In the genomic region with DNA sequence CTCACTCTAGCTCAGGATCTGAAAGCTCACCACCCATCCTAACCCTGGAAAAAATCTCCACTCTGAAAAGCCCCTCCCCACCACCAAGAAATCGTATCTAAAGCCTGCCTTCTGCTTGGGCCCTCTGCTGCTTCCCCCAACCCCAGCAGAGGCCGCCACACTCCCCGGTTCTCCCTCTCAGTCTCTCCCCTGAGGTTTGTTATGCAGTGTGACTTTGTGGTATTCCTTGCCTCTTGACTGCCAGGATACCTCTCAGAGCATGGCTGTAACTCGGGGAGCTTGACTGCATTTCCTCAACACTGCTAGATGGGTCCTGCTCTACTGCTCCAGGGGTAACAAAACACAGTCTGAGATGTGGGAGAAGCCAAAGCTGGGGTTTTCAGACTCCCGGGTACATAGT, we compare ENCODE assay signal across 26 mouse cellular contexts. TPM values are rescaled to one million over a fixed set of nuclear protein-coding genes. Genes with fewer than 3 reads are reported as not detected.
DNase-seq lines count a peak whose midpoint lies in the region; ATAC-seq and TF ChIP-seq lines count a peak whose summit lies in the region.
"Had no signal": no experiment of that assay in that cellular context is flagged by ENCODE, and none has a peak within 500 bp of the region (broad histone marks: within the 10 kb centered on the region; RNA-seq: fewer than 3 reads in every experiment).

No protein-coding gene starts in this region.

- no peak overlapping the region for H3K9ac ChIP-seq in heart, postnatal 0 days (replicated peaks; ENCODE audit: low read depth, low read length)
- no peak overlapping the region for H3K9ac ChIP-seq in kidney, embryonic 16.5 days (replicated peaks; ENCODE audit: low read length)
- H3K9ac ChIP-seq: forebrain, embryonic 13.5 days; hindbrain, embryonic 13.5 days; liver, embryonic 12.5 days; liver, postnatal 0 days; neural tube, embryonic 15.5 days; stomach, embryonic 15.5 days had no signal

- peak; percentile 63; the same call in 1 of the 2 replicates for ATAC-seq in heart, postnatal 0 days (ENCODE audit: insufficient read depth, low read depth)
- peak; percentile 73; the same call in 1 of the 2 replicates for ATAC-seq in kidney, embryonic 16.5 days (ENCODE audit: low FRiP score, low TSS enrichment)
- ATAC-seq: forebrain, embryonic 13.5 days; intestine, postnatal 0 days; liver, embryonic 12.5 days; liver, postnatal 0 days had no signal

- H3K4me3 ChIP-seq in gastrocnemius, adult 2 months: no peak overlapping the region
- no peak overlapping the region for H3K4me3 ChIP-seq in heart, postnatal 0 days (ENCODE audit: low read depth, low read length)
- no peak overlapping the region for H3K4me3 ChIP-seq in kidney, embryonic 16.5 days (ENCODE audit: low read length)
- H3K4me3 ChIP-seq: forebrain, embryonic 13.5 days; hindbrain, embryonic 13.5 days; liver, embryonic 12.5 days; neural tube, embryonic 15.5 days; stomach, embryonic 15.5 days had no signal

- H3K36me3 ChIP-seq in heart, postnatal 0 days (replicated peaks; ENCODE audit: control insufficient read depth, insufficient read depth, low read length): peaks cover 16% of the 10 kb centered on the region
- peaks cover 33% of the 10 kb centered on the region for H3K36me3 ChIP-seq in kidney, embryonic 16.5 days (ENCODE audit: insufficient read depth, low read length)

- 46% methylated on average over 5 of the region's 5 CpGs for WGBS in heart, postnatal 0 days
- 39% methylated on average over 5 of the region's 5 CpGs for WGBS in kidney, embryonic 16.5 days

- no peaks in the 10 kb centered on the region for H3K27me3 ChIP-seq in heart, postnatal 0 days (ENCODE audit: control insufficient read depth, insufficient read depth, low read length)
- no peaks in the 10 kb centered on the region for H3K27me3 ChIP-seq in kidney, embryonic 16.5 days (ENCODE audit: insufficient read depth, low read length)
- H3K27me3 ChIP-seq: forebrain, embryonic 13.5 days; hindbrain, embryonic 13.5 days; liver, embryonic 12.5 days; neural tube, embryonic 15.5 days; stomach, embryonic 15.5 days had no signal

- H3K4me1 ChIP-seq in heart, postnatal 0 days (ENCODE audit: control insufficient read depth, insufficient read depth): no peaks in the 10 kb centered on the region
- no peaks in the 10 kb centered on the region for H3K4me1 ChIP-seq in kidney, embryonic 16.5 days (ENCODE audit: insufficient read depth, low read length)
- H3K4me1 ChIP-seq: forebrain, embryonic 13.5 days; hindbrain, embryonic 13.5 days; liver, embryonic 12.5 days; neural tube, embryonic 15.5 days; stomach, embryonic 15.5 days had no signal

- peak; percentile 31; the same call in 1 of the 2 replicates for TF ChIP-seq CTCF in gastrocnemius, adult 2 months (IDR thresholded peaks at IDR 0.05)
- TF ChIP-seq CTCF in heart, postnatal 0 days (IDR thresholded peaks at IDR 0.05; ENCODE audit: low read depth): peak; percentile 50

- no peak for DNase-seq in gastrocnemius, adult 2 months
- DNase-seq in gastrocnemius, postnatal 14 days: no peak
- no peak for DNase-seq in heart, postnatal 0 days (ENCODE audit: low spot score)
- DNase-seq in heart, adult 11 months: no peak
- DNase-seq in kidney, adult 9 months: no peak
- DNase-seq in MN1 (ENCODE audit: low spot score): peak; percentile 56
- no peak for DNase-seq in ovary, postnatal 36 days (ENCODE audit: low spot score)
- DNase-seq: adrenal gland, adult 8-10 months; cerebellum, adult 8-10 months; cerebellum, postnatal 25 days; gastrocnemius, postnatal 36 days; heart, postnatal 14 days; layer of hippocampus, postnatal 36 days; left cerebral cortex, postnatal 4 days; liver, postnatal 0 days; lung, postnatal 10 days; midbrain, embryonic 14.5 days; right cerebral cortex, postnatal 25 days had no signal

- no peak for TF ChIP-seq EP300 in heart, postnatal 0 days (IDR thresholded peaks at IDR 0.05; ENCODE audit: low read depth)

- intact Hi-C loops in gastrocnemius, adult 2 months (cut with DNase I): no loop called here
- intact Hi-C loops in gastrocnemius, postnatal 14 days (cut with DNase I; ENCODE audit: low total_unique reads): no loop called here

- H3K27ac ChIP-seq in gastrocnemius, adult 2 months: no peak overlapping the region
- no peak overlapping the region for H3K27ac ChIP-seq in heart, postnatal 0 days (ENCODE audit: low read depth)
- H3K27ac ChIP-seq in kidney, embryonic 16.5 days (ENCODE audit: low read length): no peak overlapping the region
- H3K27ac ChIP-seq: forebrain, embryonic 13.5 days; hindbrain, embryonic 13.5 days; liver, embryonic 12.5 days; macrophage; neural tube, embryonic 15.5 days; stomach, embryonic 15.5 days had no signal

- no peak overlapping the region for H3K4me2 ChIP-seq in heart, postnatal 0 days (ENCODE audit: low read depth, low read length)
- H3K4me2 ChIP-seq in kidney, embryonic 16.5 days (replicated peaks; ENCODE audit: low read depth, low read length): no peak overlapping the region
- H3K4me2 ChIP-seq: forebrain, embryonic 13.5 days; hindbrain, embryonic 13.5 days; liver, embryonic 12.5 days; neural tube, embryonic 15.5 days; stomach, embryonic 15.5 days had no signal

- no peaks in the 10 kb centered on the region for H3K9me3 ChIP-seq in heart, postnatal 0 days (replicated peaks; ENCODE audit: control insufficient read depth, low read length)
- H3K9me3 ChIP-seq in kidney, embryonic 16.5 days (ENCODE audit: low read length): no peaks in the 10 kb centered on the region
- H3K9me3 ChIP-seq: forebrain, embryonic 13.5 days; hindbrain, embryonic 13.5 days; liver, embryonic 12.5 days; neural tube, embryonic 15.5 days; stomach, embryonic 15.5 days had no signal

RNA-seq across cellular contexts. Expression of a gene that starts 8.4 kb away (rescaled TPM):
- total RNA-seq in gastrocnemius, adult 2 months (2021): 10 to 100 TPM in 1 of 2 experiments, 1 to 10 TPM in 1; 6.5 to 11.0 TPM
- total RNA-seq in gastrocnemius, postnatal 14 days (2021): 10 to 100 TPM in 1 of 2 experiments, 1 to 10 TPM in 1; 9.2 to 10.4 TPM
- 14.9 and 26.2 TPM in 2 replicates for total RNA-seq in heart, postnatal 0 days (2014; rRNA removed; ENCODE audit: low replicate concordance)
- polyA plus RNA-seq in heart, postnatal 0 days (2015; fragmentation: Nextera tagmentation; extraction: Ambion mirVana): 12.8 and 14.5 TPM in 2 replicates
- 54.0 and 59.2 TPM in 2 replicates for polyA plus RNA-seq in kidney, embryonic 16.5 days (2015; fragmentation: Nextera tagmentation; extraction: Ambion mirVana)

RNA-seq across cellular contexts. Expression of a gene that starts 32.1 kb away (rescaled TPM):
- 100 to 1,000 TPM; 604 to 698 TPM for total RNA-seq in gastrocnemius, adult 2 months (2021)
- total RNA-seq in gastrocnemius, postnatal 14 days (2021): 100 to 1,000 TPM; 477 to 529 TPM
- total RNA-seq in heart, postnatal 0 days (2014; rRNA removed; ENCODE audit: low replicate concordance): 2,460 and 2,937 TPM in 2 replicates
- 1,505 and 1,584 TPM in 2 replicates for polyA plus RNA-seq in heart, postnatal 0 days (2015; fragmentation: Nextera tagmentation; extraction: Ambion mirVana)
- polyA plus RNA-seq in kidney, embryonic 16.5 days (2015; fragmentation: Nextera tagmentation; extraction: Ambion mirVana): 1,059 and 1,110 TPM in 2 replicates

RNA-seq across cellular contexts. Expression of a gene that starts 40.4 kb away (rescaled TPM):
- total RNA-seq in gastrocnemius, adult 2 months (2021): under 1 TPM; 0.20 to 0.45 TPM
- under 1 TPM; 0.53 to 0.84 TPM for total RNA-seq in gastrocnemius, postnatal 14 days (2021)
- total RNA-seq in heart, postnatal 0 days (2014; rRNA removed; ENCODE audit: low replicate concordance): 0.27 and 1.4 TPM in 2 replicates
- polyA plus RNA-seq in heart, postnatal 0 days (2015; fragmentation: Nextera tagmentation; extraction: Ambion mirVana): 1.4 and 1.5 TPM in 2 replicates
- 6.5 and 7.8 TPM in 2 replicates for polyA plus RNA-seq in kidney, embryonic 16.5 days (2015; fragmentation: Nextera tagmentation; extraction: Ambion mirVana)

RNA-seq across cellular contexts. Expression of a gene that starts 43.2 kb away (rescaled TPM):
- 100 to 1,000 TPM; 314 to 437 TPM for total RNA-seq in gastrocnemius, adult 2 months (2021)
- 100 to 1,000 TPM; 245 to 293 TPM for total RNA-seq in gastrocnemius, postnatal 14 days (2021)
- 3.1 and 9.6 TPM in 2 replicates for total RNA-seq in heart, postnatal 0 days (2014; rRNA removed; ENCODE audit: low replicate concordance)
- polyA plus RNA-seq in heart, postnatal 0 days (2015; fragmentation: Nextera tagmentation; extraction: Ambion mirVana): 2.5 and 3.4 TPM in 2 replicates
- polyA plus RNA-seq in kidney, embryonic 16.5 days (2015; fragmentation: Nextera tagmentation; extraction: Ambion mirVana): 0.21 and 0.28 TPM in 2 replicates
- polyA plus RNA-seq: intestine, postnatal 0 days; macrophage had no signal

RNA-seq across cellular contexts. Expression of a gene that starts 53.2 kb away (rescaled TPM):
- total RNA-seq in gastrocnemius, adult 2 months (2021): not detected
- total RNA-seq in gastrocnemius, postnatal 14 days (2021): under 1 TPM; 0.11 to 0.39 TPM
- 0.08 and 0.38 TPM in 2 replicates for total RNA-seq in heart, postnatal 0 days (2014; rRNA removed; ENCODE audit: low replicate concordance)
- 2.7 and 3.5 TPM in 2 replicates for polyA plus RNA-seq in heart, postnatal 0 days (2015; fragmentation: Nextera tagmentation; extraction: Ambion mirVana)
- polyA plus RNA-seq in kidney, embryonic 16.5 days (2015; fragmentation: Nextera tagmentation; extraction: Ambion mirVana): 4.4 and 4.9 TPM in 2 replicates
